Mouse (Mus musculus) stomach, embryonic 15.5 days (tissue): Measurements from ENCODE around the gene Klhl26. TPM values are rescaled to one million over a fixed set of nuclear protein-coding genes. Genes with fewer than 3 reads are reported as not detected.

Source experiments
- polyA plus RNA-seq: library from polyadenylated mRNA; unstranded; fragments of >200 nt; fragmentation: Nextera tagmentation; extraction: Ambion mirVana; gene quantifications from 2 replicates; pipeline ENCODE4 v1.2.1, GENCODE M21; 2015

The Klhl26 gene
- polyA plus RNA-seq, 1 experiment from 2014 or later: 20.5 TPM

Other genes with a start within 250 kb of the Klhl26 start
- gene Sugp2, start 242.7 kb downstream of the Klhl26 start, polyA plus RNA-seq: 26.0 and 27.2 TPM in 2 replicates
- gene Armc6, start 242.5 kb downstream of the Klhl26 start, polyA plus RNA-seq: 21.7 and 26.4 TPM in 2 replicates
- gene Homer3, start 194.1 kb downstream of the Klhl26 start, polyA plus RNA-seq: 32.7 and 38.9 TPM in 2 replicates
- 46.3 and 49.8 TPM in 2 replicates for gene Ddx49, start 174.5 kb downstream of the Klhl26 start, polyA plus RNA-seq
- 379 and 398 TPM in 2 replicates for gene Cope, start 174.4 kb downstream of the Klhl26 start, polyA plus RNA-seq
- 4.2 and 4.4 TPM in 2 replicates for gene Cers1, start 161.2 kb downstream of the Klhl26 start, polyA plus RNA-seq
- 1.7 and 2.2 TPM in 2 replicates for gene Gdf1, start 147.2 kb downstream of the Klhl26 start, polyA plus RNA-seq
- 16.1 and 17.5 TPM in 2 replicates for gene Upf1, start 123.7 kb downstream of the Klhl26 start, polyA plus RNA-seq
- 0.22 and 0.28 TPM in 2 replicates for gene Comp, start 103.4 kb downstream of the Klhl26 start, polyA plus RNA-seq
- 15.4 and 18.8 TPM in 2 replicates for gene Crtc1, start 37.4 kb downstream of the Klhl26 start, polyA plus RNA-seq
- gene Tmem59l, start 10.4 kb upstream of the Klhl26 start, polyA plus RNA-seq: 3.0 and 3.5 TPM in 2 replicates
- 2.9 and 4.1 TPM in 2 replicates for gene Crlf1, start 16.2 kb upstream of the Klhl26 start, polyA plus RNA-seq
- 125 and 130 TPM in 2 replicates for gene Rex1bd, start 29.8 kb upstream of the Klhl26 start, polyA plus RNA-seq
- gene Uba52, start 33.8 kb upstream of the Klhl26 start, polyA plus RNA-seq: 843 and 950 TPM in 2 replicates
- gene Fkbp8, start 50.8 kb upstream of the Klhl26 start, polyA plus RNA-seq: 292 and 304 TPM in 2 replicates
- gene Kxd1, start 51.0 kb upstream of the Klhl26 start, polyA plus RNA-seq: 58.5 and 60.1 TPM in 2 replicates
- 16.1 and 17.7 TPM in 2 replicates for gene Ell, start 62.5 kb upstream of the Klhl26 start, polyA plus RNA-seq
- gene Isyna1, start 117.4 kb upstream of the Klhl26 start, polyA plus RNA-seq: 127 and 133 TPM in 2 replicates
- gene Ssbp4, start 131.9 kb upstream of the Klhl26 start, polyA plus RNA-seq: 104 and 117 TPM in 2 replicates
- gene Lrrc25, start 139.2 kb upstream of the Klhl26 start, polyA plus RNA-seq: 3.7 and 3.9 TPM in 2 replicates
- 0.95 and 1.4 TPM in 2 replicates for gene Gdf15, start 155.5 kb upstream of the Klhl26 start, polyA plus RNA-seq
- 49.9 and 57.9 TPM in 2 replicates for gene Pgpep1, start 183.4 kb upstream of the Klhl26 start, polyA plus RNA-seq
- 271 and 297 TPM in 2 replicates for gene Lsm4, start 196.3 kb upstream of the Klhl26 start, polyA plus RNA-seq
- 84.4 and 84.6 TPM in 2 replicates for gene Jund, start 222.0 kb upstream of the Klhl26 start, polyA plus RNA-seq
- gene Iqcn, start 226.5 kb upstream of the Klhl26 start, polyA plus RNA-seq: 0.04 TPM in 1 of 2 replicates, not detected in the other
- gene Gm3336, start 241.6 kb upstream of the Klhl26 start, polyA plus RNA-seq: 1.1 and 1.9 TPM in 2 replicates
- gene Pde4c, start 246.8 kb upstream of the Klhl26 start, polyA plus RNA-seq: 0.45 and 0.50 TPM in 2 replicates